Mouse (Mus musculus): ENCODE measurements around the gene Gm45208. TPM values are rescaled to one million over a fixed set of nuclear protein-coding genes. Genes with fewer than 3 reads are reported as not detected.
A peak's percentile ranks its signal among the peaks of the same experiment; 100 is the strongest.

Gene Gm45208
- polyA plus RNA-seq, 1 experiment from 2014 or later = not detected

GRCm38 (mm10) chrX:7762137-7762920 is 40.3 kb downstream of the Gm45208 start, which contains the start of gene Tfe3:
Gene Tfe3, plus strand, starts transcription at chrX:7762560.
- WGBS = 16% methylated on average over 36 of the region's 38 CpGs
- H3K27ac ChIP-seq (ENCODE audit: low read depth, low read length) = no peak within 1 kb of the TSS
- ATAC-seq (ENCODE audit: insufficient read depth, low FRiP score, low TSS enrichment) (peak; percentile 94), DNase-seq (ENCODE audit: low spot score) (peak; percentile 91)
- no peaks in the 10 kb centered on the region; the same call in 1 of the 2 replicates for H3K4me1 ChIP-seq (ENCODE audit: control insufficient read depth, insufficient read depth, low read length)
- H3K9me3 ChIP-seq (ENCODE audit: control insufficient read depth, low read length) = no peaks in the 10 kb centered on the region
- no peaks in the 10 kb centered on the region for H3K36me3 ChIP-seq (ENCODE audit: control insufficient read depth, insufficient read depth, low read length)
- H3K9ac ChIP-seq (ENCODE audit: low read length) = peak within 1 kb of the TSS; percentile 47
- H3K4me2 ChIP-seq (ENCODE audit: low read depth) = peak within 1 kb of the TSS; percentile 65
- H3K4me3 ChIP-seq (ENCODE audit: low read depth, low read length) = peak within 1 kb of the TSS; percentile 63
- H3K27me3 ChIP-seq (ENCODE audit: control insufficient read depth, insufficient read depth, low read length) = no peaks in the 10 kb centered on the region

- ATAC-seq (ENCODE audit: insufficient read depth, low FRiP score, low TSS enrichment) = peak; percentile 22; the same call in 1 of the 2 replicates
- peak overlapping the region; percentile 47 for H3K9ac ChIP-seq (ENCODE audit: low read length)
- peak overlapping the region; percentile 63 for H3K4me3 ChIP-seq (ENCODE audit: low read depth, low read length)
- H3K27ac ChIP-seq (ENCODE audit: low read depth, low read length) = no peak overlapping the region
- H3K9me3 ChIP-seq (ENCODE audit: control insufficient read depth, low read length) = no peaks in the 10 kb centered on the region
- no peaks in the 10 kb centered on the region for H3K36me3 ChIP-seq (ENCODE audit: control insufficient read depth, insufficient read depth, low read length)
- H3K27me3 ChIP-seq (ENCODE audit: control insufficient read depth, insufficient read depth, low read length) = no peaks in the 10 kb centered on the region
- H3K4me2 ChIP-seq (ENCODE audit: low read depth) = peak overlapping the region; percentile 65
- DNase-seq (ENCODE audit: low spot score) = no peak
- no peaks in the 10 kb centered on the region; the same call in 1 of the 2 replicates for H3K4me1 ChIP-seq (ENCODE audit: control insufficient read depth, insufficient read depth, low read length)
- WGBS = 28% methylated on average over 20 of the region's 21 CpGs
These were observed 40.8 kb downstream of the Gm45208 start for GRCm38 (mm10) chrX:7762921-7763197.

DNA sequence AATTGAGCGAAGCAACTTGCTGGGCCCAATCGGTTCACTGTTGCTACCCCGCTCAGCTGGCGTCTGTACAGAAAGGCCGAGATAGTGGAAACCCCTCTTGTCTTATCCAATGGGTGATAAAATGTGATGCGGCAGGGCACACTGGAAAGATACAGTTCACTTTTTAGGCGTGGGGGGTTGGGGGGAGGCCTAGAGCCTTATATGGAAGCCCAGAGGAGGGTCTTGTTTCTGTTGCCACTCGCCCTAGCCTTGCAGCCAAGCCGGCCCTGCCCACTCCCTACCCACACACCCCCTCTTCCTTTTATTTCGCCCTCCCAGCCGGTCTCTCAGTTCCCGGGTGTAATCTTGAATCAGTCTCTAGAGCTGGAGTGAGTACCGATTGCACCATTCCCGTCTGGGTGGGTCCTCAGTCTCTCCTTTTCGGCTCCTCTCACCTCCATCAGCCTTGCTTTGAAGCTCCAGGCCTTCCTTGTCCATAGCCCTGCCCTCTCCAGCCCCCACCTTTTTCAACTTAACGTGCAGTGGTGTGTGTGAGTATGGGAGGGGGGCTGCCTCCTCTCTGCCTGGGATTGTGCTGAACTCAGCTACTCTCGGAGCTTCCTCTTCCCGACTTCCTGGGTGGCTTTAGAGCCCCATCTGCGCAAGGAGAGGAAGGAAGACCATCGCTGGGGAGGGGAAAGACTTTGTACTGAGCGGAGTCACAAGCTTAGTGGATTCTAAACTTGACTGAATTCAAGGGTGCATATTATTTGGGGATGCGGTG is 41.8 kb downstream of the Gm45208 start:
- H3K27me3 ChIP-seq (ENCODE audit: control insufficient read depth, insufficient read depth, low read length) = no peaks in the 10 kb centered on the region
- DNase-seq (ENCODE audit: low spot score) (peak; percentile 24), ATAC-seq (ENCODE audit: insufficient read depth, low FRiP score, low TSS enrichment) (no peak)
- no peak overlapping the region for H3K27ac ChIP-seq (ENCODE audit: low read depth, low read length)
- H3K4me2 ChIP-seq (ENCODE audit: low read depth) = peak overlapping the region; percentile 65
- 18% methylated on average over 22 of the region's 22 CpGs for WGBS
- peak overlapping the region; percentile 63 for H3K4me3 ChIP-seq (ENCODE audit: low read depth, low read length)
- no peaks in the 10 kb centered on the region for H3K9me3 ChIP-seq (ENCODE audit: control insufficient read depth, low read length)
- no peaks in the 10 kb centered on the region for H3K36me3 ChIP-seq (ENCODE audit: control insufficient read depth, insufficient read depth, low read length)
- H3K4me1 ChIP-seq (ENCODE audit: control insufficient read depth, insufficient read depth, low read length) = no peaks in the 10 kb centered on the region; the same call in 1 of the 2 replicates
- peak overlapping the region; percentile 41 for H3K9ac ChIP-seq (ENCODE audit: low read length)

GRCm38 (mm10) chrX:7764657-7765280 is 42.7 kb downstream of the Gm45208 start:
- no peaks in the 10 kb centered on the region for H3K9me3 ChIP-seq (ENCODE audit: control insufficient read depth, low read length)
- no peak overlapping the region for H3K27ac ChIP-seq (ENCODE audit: low read depth, low read length)
- ATAC-seq (ENCODE audit: insufficient read depth, low FRiP score, low TSS enrichment) (no peak), DNase-seq (ENCODE audit: low spot score) (no peak)
- peak overlapping the region; percentile 65 for H3K4me2 ChIP-seq (ENCODE audit: low read depth)
- 0 out of 2 replicates have a peak, but pooled peaks cover 3% of the 10 kb centered on the region for H3K36me3 ChIP-seq (ENCODE audit: control insufficient read depth, insufficient read depth, low read length)
- H3K4me3 ChIP-seq (ENCODE audit: low read depth, low read length) = peak overlapping the region; percentile 63
- H3K27me3 ChIP-seq (ENCODE audit: control insufficient read depth, insufficient read depth, low read length) = no peaks in the 10 kb centered on the region
- 18% methylated on average over 9 of the region's 9 CpGs for WGBS
- H3K9ac ChIP-seq (ENCODE audit: low read length) = no peak overlapping the region
- H3K4me1 ChIP-seq (ENCODE audit: control insufficient read depth, insufficient read depth, low read length) = no peaks in the 10 kb centered on the region; the same call in 1 of the 2 replicates

- no peak for DNase-seq (ENCODE audit: low spot score)
- no peak overlapping the region for H3K9ac ChIP-seq (ENCODE audit: low read length)
- no peak for ATAC-seq (ENCODE audit: insufficient read depth, low FRiP score, low TSS enrichment)
- H3K4me2 ChIP-seq (ENCODE audit: low read depth) = peak overlapping the region; percentile 65
- no peak overlapping the region for H3K27ac ChIP-seq (ENCODE audit: low read depth, low read length)
- H3K4me1 ChIP-seq (ENCODE audit: control insufficient read depth, insufficient read depth, low read length) = no peaks in the 10 kb centered on the region; the same call in 1 of the 2 replicates
- 24% methylated on average over 11 of the region's 13 CpGs for WGBS
- H3K36me3 ChIP-seq (ENCODE audit: control insufficient read depth, insufficient read depth, low read length) = 0 out of 2 replicates have a peak, but pooled peaks cover 3% of the 10 kb centered on the region
- H3K27me3 ChIP-seq (ENCODE audit: control insufficient read depth, insufficient read depth, low read length) = no peaks in the 10 kb centered on the region
- H3K9me3 ChIP-seq (ENCODE audit: control insufficient read depth, low read length) = no peaks in the 10 kb centered on the region
- H3K4me3 ChIP-seq (ENCODE audit: low read depth, low read length) = peak overlapping the region; percentile 63; the same call in 1 of the 2 replicates
These were observed 43.2 kb downstream of the Gm45208 start for GRCm38 (mm10) chrX:7765281-7765670.

GRCm38 (mm10) chrX:7765764-7766163 is 43.7 kb downstream of the Gm45208 start:
- Histone ChIP-seq H3K27me3 (ENCODE audit: control insufficient read depth, insufficient read depth, low read length) (no peaks in the 10 kb centered on the region), H3K4me2 (ENCODE audit: low read depth) (peak overlapping the region; percentile 65), H3K9me3 (ENCODE audit: control insufficient read depth, low read length) (no peaks in the 10 kb centered on the region), H3K27ac (ENCODE audit: low read depth, low read length) (no peak overlapping the region), H3K4me1 (ENCODE audit: control insufficient read depth, insufficient read depth, low read length) (no peaks in the 10 kb centered on the region; the same call in 1 of the 2 replicates), H3K36me3 (ENCODE audit: control insufficient read depth, insufficient read depth, low read length) (0 out of 2 replicates have a peak, but pooled peaks cover 3% of the 10 kb centered on the region), H3K9ac (ENCODE audit: low read length) (no peak overlapping the region), H3K4me3 (ENCODE audit: low read depth, low read length) (0 out of 2 replicates have a peak overlapping the region, but pooled peaks have one; percentile 63)
- WGBS = 20% methylated on average over 11 of the region's 11 CpGs
- DNase-seq (ENCODE audit: low spot score) = peak; percentile 23
- no peak for ATAC-seq (ENCODE audit: insufficient read depth, low FRiP score, low TSS enrichment)

DNA sequence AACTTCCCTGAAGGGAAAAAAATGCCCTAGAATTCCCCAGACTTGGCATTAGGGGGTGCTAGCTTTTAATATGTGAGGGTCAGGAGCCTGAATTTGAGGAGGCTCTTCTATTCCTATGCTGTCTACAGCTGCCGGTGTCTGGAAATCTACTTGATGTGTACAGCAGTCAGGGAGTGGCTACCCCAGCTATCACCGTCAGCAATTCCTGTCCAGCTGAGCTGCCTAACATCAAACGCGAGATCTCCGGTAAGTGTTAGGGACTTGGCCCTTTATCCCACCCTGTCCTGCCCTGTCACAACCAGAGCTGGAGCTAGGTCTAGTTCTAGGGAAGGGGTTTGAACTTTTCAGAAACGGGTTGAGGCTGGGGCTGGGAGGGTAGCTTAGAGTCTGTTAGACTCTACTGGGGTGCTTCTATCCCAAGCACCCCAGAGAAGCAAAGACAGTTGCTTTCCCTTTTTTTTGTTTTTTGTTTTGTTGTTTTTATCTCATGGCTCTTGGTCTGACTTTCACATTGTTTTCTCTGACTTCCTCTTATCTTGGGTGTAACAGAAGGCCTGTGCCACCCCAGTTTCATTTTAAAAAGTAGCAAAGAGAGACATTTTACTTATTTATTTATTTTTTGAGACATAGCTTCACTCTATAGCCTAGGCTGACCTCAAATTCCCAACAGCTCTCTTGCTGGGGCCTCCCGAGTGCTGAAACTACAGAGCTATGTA is 47.4 kb downstream of the Gm45208 start:
- WGBS = 89% methylated on average over 7 of the region's 7 CpGs
- H3K4me2 ChIP-seq (ENCODE audit: low read depth) = no peak overlapping the region
- no peaks in the 10 kb centered on the region for H3K9me3 ChIP-seq (ENCODE audit: control insufficient read depth, low read length)
- H3K36me3 ChIP-seq (ENCODE audit: control insufficient read depth, insufficient read depth, low read length) = 0 out of 2 replicates have a peak, but pooled peaks cover 3% of the 10 kb centered on the region
- ATAC-seq (ENCODE audit: insufficient read depth, low FRiP score, low TSS enrichment) (no peak), DNase-seq (ENCODE audit: low spot score) (no peak)
- no peak overlapping the region for H3K4me3 ChIP-seq (ENCODE audit: low read depth, low read length)
- no peaks in the 10 kb centered on the region for H3K4me1 ChIP-seq (ENCODE audit: control insufficient read depth, insufficient read depth, low read length)
- H3K27me3 ChIP-seq (ENCODE audit: control insufficient read depth, insufficient read depth, low read length) = no peaks in the 10 kb centered on the region
- H3K9ac ChIP-seq (ENCODE audit: low read length) = no peak overlapping the region
- H3K27ac ChIP-seq (ENCODE audit: low read depth, low read length) = no peak overlapping the region

- Histone ChIP-seq H3K27ac (ENCODE audit: low read depth, low read length) (no peak overlapping the region), H3K4me2 (ENCODE audit: low read depth) (no peak overlapping the region), H3K4me1 (ENCODE audit: control insufficient read depth, insufficient read depth, low read length) (no peaks in the 10 kb centered on the region), H3K36me3 (ENCODE audit: control insufficient read depth, insufficient read depth, low read length) (0 out of 2 replicates have a peak, but pooled peaks cover 3% of the 10 kb centered on the region), H3K9ac (ENCODE audit: low read length) (no peak overlapping the region), H3K27me3 (ENCODE audit: control insufficient read depth, insufficient read depth, low read length) (no peaks in the 10 kb centered on the region), H3K9me3 (ENCODE audit: control insufficient read depth, low read length) (no peaks in the 10 kb centered on the region), H3K4me3 (ENCODE audit: low read depth, low read length) (no peak overlapping the region)
- ATAC-seq (ENCODE audit: insufficient read depth, low FRiP score, low TSS enrichment) (no peak), DNase-seq (ENCODE audit: low spot score) (no peak)
- 58% methylated on average over 2 of the region's 2 CpGs for WGBS
These were observed 50.7 kb downstream of the Gm45208 start for GRCm38 (mm10) chrX:7772766-7773165.

All from neural tube, embryonic 11.5 days (tissue).